Mouse (Mus musculus) olfactory bulb, adult 2 months (tissue): Measurements from ENCODE around the gene Os9.

Source experiments
- CTCF ChIP-seq: fragments of 200-500 bp; IDR thresholded peaks from 2 replicates; pipeline ENCODE4 v1.5.1; 2012; ENCODE audit warnings: low read depth, mild to moderate bottlenecking, low read length, moderate library complexity; ENCODE audit not compliant: insufficient read depth
- POLR2A ChIP-seq: fragments of 200-500 bp; IDR thresholded peaks from 2 replicates; pipeline ENCODE4 v1.6.1; 2012; ENCODE audit warnings: mild to moderate bottlenecking, low read depth, low read length, moderate library complexity; ENCODE audit not compliant: insufficient read depth

DNA sequence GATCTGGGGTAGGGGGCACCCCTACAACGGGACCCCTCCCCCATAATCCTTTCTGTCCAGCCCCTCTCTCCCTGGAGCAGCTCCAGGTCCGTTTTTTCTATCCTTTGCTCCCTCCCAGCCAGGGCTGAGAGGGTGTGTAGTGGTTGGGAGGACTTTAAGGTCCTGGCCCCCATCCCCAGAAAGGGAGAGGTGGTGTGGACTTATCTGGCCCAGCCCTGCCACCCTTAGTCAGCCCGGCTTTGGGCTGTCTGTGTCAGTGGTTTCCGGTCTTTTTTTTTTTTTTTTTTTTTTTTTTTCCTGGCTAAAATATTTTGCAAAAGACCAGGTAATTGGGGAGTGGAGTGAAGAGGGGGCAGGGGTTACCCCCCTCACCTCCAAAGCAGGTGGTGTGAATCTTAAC, 28.2 kb downstream of the Os9 start:
- TF ChIP-seq CTCF (no peak), POLR2A (no peak)
